Mouse (Mus musculus) monocyte, adult 5-6 weeks (primary cell): ENCODE results near the gene Rcn1. TPM values are rescaled to one million over a fixed set of nuclear protein-coding genes. Genes with fewer than 3 reads are reported as not detected.

Source experiments
- ATAC-seq: fragments of 153-309, 156-312 bp; replicated peaks from 2 replicates; pipeline ENCODE4 v1.8.0; 2017; ENCODE audit warnings: mild to moderate bottlenecking; ENCODE audit not compliant: low TSS enrichment, insufficient number of reproducible peaks, severe bottlenecking, poor library complexity, low FRiP score
- total RNA-seq: library from RNA; stranded (forward); fragments of 200-1000, 200-491, 200-594 nt; gene quantifications from 3 replicates; pipeline ENCODE4 v1.2.3, GENCODE M21; 2017

Rcn1 gene
- total RNA-seq, result 18.5 to 41.4 TPM (median 19.1 TPM) in 3 replicates

DNA sequence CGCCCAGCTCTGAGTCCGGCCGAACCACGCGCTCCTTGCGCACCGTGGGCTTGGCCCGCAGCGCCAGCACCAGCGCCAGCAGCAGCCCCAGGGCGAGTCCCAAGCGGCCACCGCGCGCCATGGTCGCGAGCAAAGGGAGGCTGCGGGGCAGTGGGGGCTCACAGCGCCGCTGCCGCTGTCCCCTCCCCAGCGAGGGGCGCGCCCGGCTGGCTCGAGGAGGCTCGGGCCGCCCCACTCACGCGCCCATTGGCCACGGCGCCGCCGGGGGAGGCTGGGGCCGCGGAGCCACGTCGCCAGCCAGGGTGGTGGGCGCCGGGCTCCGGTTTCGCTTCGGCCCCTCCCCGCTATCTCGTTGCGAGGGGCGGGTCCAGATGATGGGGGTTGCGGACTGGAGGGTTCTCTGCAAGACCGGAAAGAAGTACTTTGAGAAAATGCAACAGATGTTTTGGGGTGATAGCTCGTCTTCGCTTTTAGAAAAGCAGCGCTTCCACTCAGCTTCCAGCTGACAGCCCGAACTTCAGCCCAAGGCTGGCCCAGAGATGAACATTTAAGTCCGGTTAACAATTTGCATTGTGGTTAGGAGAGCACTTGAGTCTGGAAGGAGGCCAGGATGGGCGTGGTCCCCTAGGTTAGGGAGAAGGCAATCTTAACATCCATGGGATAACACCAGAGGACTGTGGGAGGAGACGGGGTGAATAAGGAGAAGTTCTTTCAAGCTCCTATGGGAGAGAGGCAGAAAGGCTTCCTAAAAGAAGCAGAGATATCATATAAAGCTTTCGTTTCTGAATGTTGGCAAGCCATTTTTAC lies at the start of gene Rcn1:
Gene Rcn1, minus strand, starts transcription at position 235 of the 807 bp plus-strand sequence.
- no peak for ATAC-seq

DNA sequence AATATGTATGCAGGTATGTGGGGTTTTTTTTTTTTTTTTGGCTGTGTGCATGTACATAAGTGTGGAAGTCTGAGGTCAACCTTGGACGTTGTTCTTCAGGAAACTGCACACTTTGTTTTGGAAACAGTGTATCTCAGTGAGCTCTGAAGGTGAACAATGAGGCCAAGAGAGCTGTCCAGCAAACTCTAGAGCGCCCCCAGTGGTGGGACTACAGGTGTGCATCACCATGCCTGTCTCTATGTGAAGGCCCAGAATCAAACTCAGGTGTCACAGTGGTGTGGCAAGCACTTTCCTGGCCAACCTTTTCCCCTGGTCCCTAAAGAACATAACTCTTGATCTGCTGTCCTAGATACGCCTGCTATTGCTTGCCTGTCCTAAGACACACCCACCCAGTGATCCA lies 45.0 kb upstream of the Rcn1 start:
- ATAC-seq, result no peak

DNA sequence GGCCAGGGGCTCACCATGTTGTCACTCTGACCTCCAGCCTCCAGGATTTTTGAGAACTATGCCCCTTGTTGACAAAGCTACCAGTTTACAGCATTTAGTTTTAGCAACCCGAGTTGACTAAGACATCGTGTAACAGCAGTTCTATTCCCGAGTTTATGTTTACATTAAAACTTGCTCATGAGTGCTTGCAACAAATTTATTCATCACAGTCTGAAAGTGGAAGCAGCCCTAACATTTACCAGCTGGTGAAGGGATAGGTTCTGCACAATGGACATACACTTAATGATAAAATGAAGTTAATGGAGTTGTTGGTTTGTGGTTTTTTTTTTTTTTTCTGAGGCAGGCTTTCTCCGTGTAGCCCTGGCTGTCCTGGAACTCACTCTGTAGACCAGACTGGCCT lies 39.9 kb upstream of the Rcn1 start:
- no peak for ATAC-seq

GRCm38 (mm10) chr2:105438525-105438924 lies 39.4 kb upstream of the Rcn1 start:
- no peak for ATAC-seq

DNA sequence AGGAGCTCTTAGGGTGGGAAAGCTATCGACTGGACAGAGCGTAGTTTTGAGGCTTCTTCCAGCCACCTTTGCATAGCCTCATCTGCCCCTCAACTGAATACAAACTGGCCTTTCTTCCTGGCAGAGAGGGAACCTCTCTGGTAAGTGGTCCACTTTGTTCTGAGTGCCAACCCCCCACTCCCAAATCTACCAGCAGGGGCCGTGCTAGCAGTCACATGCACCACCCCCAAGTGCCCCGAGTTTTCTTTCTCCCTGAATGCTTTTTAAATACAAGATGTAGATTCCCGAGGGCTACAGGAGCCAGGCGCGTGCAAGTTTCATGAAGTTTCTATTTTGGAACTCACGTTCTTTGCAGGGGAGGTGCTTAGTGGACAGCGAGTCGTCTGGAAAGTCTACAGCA lies 33.8 kb upstream of the Rcn1 start:
- no peak for ATAC-seq

DNA sequence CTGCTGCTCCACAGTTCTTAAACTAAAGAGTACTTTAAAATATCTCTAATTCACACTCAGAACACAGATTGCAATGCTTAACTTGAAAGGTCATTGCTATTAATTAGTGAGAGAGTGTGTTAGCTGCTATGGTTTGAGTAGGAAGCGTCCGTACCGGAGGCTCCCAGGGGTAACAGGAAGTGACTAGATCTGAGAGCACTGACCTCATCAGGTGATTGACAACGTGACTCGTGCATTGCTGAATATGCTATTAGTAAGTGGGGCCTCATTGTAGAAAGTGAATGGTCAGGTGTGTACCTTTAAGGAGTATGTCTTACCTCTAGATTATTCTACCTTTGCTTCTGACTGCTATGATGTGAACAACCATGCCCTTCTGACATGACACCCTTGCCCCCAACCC lies 31.3 kb upstream of the Rcn1 start:
- no peak for ATAC-seq

- no peak for ATAC-seq
Measured at GRCm38 (mm10) chr2:105429899-105430298, 30.8 kb upstream of the Rcn1 start.

GRCm38 (mm10) chr2:105428467-105428866 lies 29.3 kb upstream of the Rcn1 start:
- no peak for ATAC-seq

DNA sequence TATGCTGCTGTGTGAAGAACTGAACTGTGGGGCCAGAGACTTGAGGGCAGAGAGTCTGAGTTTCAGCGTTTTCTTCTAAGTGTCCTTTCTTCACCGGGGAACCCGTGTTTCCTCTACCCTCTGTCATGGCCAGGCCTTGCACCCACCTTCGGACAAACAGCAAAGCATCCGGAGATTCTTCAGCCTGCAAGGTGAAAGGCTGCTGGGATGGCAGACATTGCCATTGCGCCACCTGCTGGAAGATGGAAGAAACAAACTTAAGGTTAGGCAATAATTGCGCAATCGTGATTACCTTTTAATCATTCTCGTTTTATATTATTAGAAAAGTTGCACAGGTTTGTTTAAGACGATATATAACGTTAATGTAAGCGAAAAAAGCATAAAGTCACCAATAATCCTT lies 28.9 kb upstream of the Rcn1 start:
- ATAC-seq, result no peak; the same call in 1 of the 2 replicates

DNA sequence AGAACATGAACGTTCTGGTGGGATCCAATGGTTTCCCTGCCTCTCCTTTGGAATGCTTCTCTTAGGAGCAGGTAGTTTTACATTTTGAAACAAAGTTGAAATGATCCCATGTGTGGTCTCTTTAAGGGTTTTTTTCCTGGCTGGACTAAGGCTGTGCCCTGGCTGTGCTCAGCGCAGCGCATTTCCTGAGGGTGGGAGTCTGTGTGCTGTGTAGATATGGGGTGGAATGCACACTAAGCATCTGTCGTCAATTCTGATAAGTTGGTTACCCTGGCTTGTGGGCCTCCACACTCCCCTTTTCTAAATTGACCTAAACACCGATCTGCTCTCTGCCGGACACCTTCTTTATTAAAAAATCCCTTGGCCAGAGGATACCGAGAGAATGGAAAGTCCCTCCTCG lies 28.3 kb upstream of the Rcn1 start:
- ATAC-seq, result no peak

DNA sequence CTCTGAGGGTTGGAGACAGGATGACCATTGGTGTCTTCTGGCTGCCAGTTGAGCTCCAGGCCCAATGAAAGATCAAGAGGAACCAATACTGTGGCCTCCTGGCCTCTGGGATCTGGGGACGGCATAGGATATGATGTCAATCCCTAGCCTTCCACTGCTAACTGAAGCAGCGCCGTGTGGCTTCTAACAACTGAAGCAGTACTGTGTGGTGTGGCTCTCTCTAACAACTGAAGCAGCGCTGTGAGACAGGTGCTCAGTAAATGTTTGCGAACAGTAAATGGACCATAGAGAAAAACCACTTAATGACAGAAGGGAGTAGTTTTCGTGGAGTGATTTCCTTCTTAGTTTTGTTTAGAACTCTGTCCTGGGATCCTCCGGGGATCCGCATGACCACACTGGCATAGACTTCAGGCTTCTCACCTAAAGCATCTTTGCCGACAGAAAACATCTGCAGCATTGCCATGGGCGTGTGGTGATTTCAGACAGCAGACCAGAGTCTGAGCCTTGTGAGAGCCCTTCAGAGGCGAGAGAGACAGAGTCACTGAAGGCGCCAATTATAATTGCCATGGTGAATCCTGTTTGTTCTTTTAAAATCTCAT lies 19.6 kb upstream of the Rcn1 start:
- no peak for ATAC-seq

- ATAC-seq, result no peak
Measured at GRCm38 (mm10) chr2:105417663-105418062, 18.5 kb upstream of the Rcn1 start.

DNA sequence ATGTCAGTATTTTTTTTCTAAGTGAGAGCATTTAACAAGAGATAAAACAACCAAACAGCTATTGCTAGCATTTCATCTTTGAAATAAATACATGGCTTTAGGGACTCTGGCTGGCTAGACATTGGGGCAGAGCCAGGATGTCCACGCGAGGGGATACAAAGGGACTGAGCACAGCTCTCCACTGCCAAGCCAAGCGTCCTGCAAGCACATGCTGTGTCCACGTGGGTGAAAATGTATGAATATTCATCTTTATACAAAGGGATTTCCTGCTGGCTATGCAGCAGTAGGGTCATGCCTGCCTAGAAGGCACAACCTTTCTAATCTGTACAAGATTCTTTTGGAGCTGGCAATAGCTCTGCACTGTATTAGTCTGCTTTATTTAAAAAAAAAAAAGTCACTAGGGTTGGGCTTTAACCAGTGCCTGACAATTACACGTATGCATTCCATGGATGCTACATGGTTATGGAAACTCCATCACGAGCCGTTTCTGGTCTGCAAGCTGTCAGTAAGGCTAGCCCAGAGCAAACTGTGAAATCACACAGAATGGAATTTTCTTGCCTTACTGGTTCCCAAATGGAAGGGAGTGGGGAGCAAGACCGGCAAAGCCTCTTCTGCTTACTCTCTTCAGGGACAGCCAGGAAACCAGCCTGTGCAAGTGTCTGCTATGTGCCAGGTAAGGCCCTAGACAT lies 17.7 kb upstream of the Rcn1 start:
- no peak for ATAC-seq

GRCm38 (mm10) chr2:105416046-105416659 lies 17.0 kb upstream of the Rcn1 start:
- ATAC-seq, result no peak

DNA sequence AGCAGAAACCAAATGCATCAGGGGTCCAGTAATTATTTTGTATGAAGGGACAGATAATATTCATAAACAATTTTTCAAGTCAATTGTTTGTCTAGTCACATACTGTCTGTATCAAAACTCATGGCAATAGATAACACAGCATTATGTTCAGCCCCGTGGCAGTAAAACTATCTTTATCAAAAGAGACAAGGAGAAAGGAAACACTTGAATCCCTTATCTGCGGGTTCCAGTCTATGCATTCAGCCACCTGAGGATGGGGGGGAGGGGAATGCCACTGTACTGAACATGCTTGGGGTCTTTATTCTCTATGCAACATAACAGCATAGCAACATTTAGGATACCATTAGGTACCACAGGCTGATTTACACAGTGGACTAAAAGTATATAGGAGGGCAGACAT lies 15.2 kb upstream of the Rcn1 start:
- no peak for ATAC-seq

DNA sequence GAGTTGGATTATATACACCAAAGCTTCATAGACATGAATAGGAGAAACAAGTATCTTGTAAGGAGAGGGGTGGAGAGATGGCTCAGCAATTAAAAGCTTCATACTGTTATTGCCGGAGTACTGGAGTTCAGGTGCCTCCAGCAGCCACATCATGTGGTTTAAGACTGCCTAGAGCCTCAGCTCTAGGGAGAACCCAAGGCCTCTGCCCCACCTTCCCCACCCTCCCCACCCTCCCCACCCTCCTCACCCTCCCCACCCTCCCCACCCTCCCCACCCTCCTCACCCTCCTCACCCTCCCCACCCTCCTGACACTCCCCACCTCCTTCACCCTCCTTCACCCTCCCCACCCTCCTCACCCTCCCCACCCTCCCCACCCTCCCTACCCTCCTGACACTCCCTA lies 10.1 kb upstream of the Rcn1 start:
- no peak for ATAC-seq

- no peak for ATAC-seq
Measured at GRCm38 (mm10) chr2:105408511-105408910, 9.4 kb upstream of the Rcn1 start.

GRCm38 (mm10) chr2:105402180-105402579 lies 3.1 kb upstream of the Rcn1 start:
- ATAC-seq, result no peak

- ATAC-seq, result no peak
Measured at GRCm38 (mm10) chr2:105400558-105400957, 1.4 kb upstream of the Rcn1 start.
